Mouse (Mus musculus) kidney, postnatal 4 days (tissue): Measurements from ENCODE around the gene Spint4.
"Not testable (repeated sequence)": the region's sequence is repeated elsewhere in the genome, so short reads cannot be mapped to it uniquely, and the experiment has no call there.

ENCODE experiments used
- DNase-seq, 2 experiments: peaks; one replicate each; pipeline ENCODE4 v3.0.0; 2021; ENCODE audit warnings: mixed read lengths in 2 of 2

Gene Spint4

GRCm38 (mm10) chr2:164698201-164698600, at the start of gene Spint4:
TSS of gene Spint4 (plus strand) at chr2:164698501.
- no peak for DNase-seq

- DNase-seq: peak; percentile 73 to 77
Measured at GRCm38 (mm10) chr2:164655858-164656257, 42.4 kb upstream of the Spint4 start, which contains the start of gene Wfdc10. TSS of gene Wfdc10 (plus strand) at chr2:164656046.

DNA sequence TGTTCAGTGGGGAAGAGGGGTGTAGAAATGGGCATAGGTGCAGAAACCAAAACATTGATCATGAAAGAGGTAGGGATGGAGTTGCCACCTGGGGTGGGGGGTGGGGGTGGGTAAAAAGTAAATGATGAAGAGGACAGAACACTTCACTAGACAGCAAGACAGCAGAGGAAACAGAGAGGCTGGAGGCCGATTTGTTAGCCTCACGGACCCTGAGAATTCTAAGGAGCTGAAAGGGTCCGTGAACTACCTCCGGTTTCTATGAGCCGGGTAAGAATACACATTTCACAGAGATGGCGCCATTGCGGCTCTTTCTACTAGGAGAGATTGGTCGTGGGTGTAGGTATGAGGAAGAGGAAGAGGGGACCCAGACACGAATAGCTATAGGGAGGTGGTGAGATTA, 41.8 kb upstream of the Spint4 start, which contains the start of gene Wfdc9:
Wfdc9 (minus strand) TSS at position 101 of the 400 bp plus-strand sequence.
- no peak for DNase-seq

DNA sequence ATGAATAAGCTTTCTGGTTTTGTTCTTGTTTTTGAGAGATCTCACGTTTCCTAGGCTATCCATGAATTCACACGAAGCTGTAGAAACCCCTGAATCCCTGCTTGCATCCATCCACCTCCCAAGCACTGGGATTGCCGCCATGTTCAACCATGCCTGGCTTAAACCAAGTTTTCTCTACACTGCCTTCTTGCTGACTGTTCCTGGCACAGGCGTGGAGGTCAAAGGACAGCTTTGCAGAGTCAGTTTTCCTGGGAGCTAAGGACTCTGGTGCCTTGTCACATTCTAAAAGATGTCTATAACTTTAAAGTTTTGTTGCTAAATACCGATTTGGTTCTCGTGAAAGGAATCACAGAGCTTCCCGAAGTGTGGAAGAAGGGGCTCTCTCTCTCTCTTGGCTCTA, 33.5 kb upstream of the Spint4 start:
- no peak for DNase-seq

DNA sequence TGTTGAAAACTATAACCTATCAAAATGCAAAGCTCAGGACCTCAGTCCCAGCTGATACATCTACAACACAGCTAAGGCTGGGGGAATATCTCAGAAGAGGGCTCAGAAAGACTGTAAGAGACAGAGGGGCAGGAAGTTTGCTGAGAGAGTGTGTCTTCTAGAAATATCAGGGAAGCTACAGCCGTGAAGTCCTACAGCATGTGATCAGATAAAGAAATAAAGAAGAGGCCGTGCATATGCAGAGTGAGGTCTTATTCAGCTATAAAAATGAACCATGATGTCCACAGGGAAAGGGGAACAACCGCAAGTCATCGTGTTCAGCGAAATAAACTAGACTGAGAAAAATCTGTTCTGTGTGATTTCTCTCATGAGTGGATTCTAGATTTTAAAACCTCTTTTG, 28.0 kb upstream of the Spint4 start:
- no peak for DNase-seq

DNA sequence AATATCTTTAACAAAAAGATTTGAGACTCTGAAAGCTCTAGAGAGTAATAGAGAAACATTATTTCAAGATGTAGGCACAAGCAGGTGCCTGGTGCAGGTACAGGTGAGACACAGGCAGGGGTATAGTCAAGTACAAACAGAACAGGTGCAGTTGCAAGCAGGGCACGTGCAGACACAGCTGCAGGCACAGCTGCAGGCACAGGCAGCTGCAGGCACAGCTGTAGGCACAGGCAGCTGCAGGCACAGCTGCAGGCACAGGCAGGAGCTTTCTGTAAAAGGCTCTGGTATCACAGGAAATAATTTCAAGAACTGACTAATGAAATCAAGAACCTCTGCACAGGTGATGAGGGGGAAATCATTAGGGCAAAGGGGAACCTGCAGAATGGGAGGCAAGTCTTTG, 27.4 kb upstream of the Spint4 start:
- DNase-seq: no peak

- no peak for DNase-seq
Measured at GRCm38 (mm10) chr2:164673987-164674386, 24.3 kb upstream of the Spint4 start, which contains the start of gene Wfdc11. TSS of gene Wfdc11 (minus strand) at chr2:164674087.

DNA sequence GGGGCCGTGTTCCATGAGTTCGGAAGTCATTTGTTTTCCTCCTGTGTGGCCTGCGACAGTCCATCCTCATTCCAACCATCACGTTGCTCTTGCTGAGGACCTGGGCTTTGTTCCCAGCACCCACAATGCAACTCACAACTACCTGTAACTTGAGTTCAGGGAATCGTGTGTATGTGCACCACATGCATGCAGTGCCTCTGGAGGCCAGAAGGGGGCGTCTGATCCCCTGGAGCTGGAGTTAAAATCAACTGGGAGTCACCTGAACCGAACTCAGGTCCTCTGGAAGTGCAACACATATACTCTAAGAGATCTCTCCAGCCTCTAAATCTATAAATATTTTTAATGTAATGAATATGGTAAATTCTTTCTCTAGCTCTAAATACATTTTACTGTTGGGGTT, 22.2 kb upstream of the Spint4 start:
- no peak for DNase-seq

GRCm38 (mm10) chr2:164676916-164677685, 21.2 kb upstream of the Spint4 start:
- no peak for DNase-seq

- DNase-seq: peak; percentile 88 to 93
Measured at GRCm38 (mm10) chr2:164678848-164679625, 19.3 kb upstream of the Spint4 start.

- DNase-seq: no peak
Measured at GRCm38 (mm10) chr2:164679906-164680305, 18.4 kb upstream of the Spint4 start.

- DNase-seq: no peak
Measured at GRCm38 (mm10) chr2:164684807-164685206, 13.5 kb upstream of the Spint4 start, which contains the start of gene Wfdc13. TSS of gene Wfdc13 (plus strand) at chr2:164685107.

DNA sequence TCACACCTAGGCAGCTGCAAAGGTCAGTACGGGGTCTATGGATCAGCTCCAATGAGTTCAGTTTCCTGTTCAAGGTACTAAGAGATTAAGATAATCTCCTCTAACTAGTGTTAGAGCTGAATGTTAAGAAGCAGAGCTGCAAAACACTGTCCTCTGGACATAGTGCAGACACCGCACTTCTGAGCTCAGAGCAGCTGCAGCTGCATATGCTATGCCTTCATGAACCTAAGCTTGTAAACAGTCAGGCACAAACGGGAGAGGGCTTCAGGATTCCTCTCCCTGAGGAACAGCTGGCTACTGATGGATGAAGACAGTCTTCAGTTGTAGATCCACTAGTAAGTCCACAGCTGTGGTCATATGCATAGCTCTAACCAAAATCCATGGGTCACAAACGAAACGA, 2.7 kb downstream of the Spint4 start:
- DNase-seq: no peak

DNA sequence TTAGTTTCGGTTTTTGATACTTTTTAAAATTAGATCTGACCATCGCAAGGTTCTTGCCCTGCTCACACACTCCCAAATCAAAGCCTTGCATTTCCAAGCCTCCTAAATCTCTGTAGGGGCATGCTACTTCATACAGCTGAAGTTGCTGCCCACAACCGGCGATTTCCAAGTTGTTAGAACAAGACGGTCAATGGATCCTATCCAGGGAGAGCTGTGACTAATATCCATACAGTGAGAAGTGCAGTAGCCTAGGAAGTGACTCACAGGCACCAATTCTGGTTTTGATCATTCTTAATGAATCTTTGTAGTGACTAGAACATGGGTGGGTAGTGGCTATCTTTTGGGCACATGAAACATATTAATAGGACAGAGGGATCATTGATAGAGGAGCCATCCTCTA, 3.5 kb downstream of the Spint4 start:
- DNase-seq: no peak

DNA sequence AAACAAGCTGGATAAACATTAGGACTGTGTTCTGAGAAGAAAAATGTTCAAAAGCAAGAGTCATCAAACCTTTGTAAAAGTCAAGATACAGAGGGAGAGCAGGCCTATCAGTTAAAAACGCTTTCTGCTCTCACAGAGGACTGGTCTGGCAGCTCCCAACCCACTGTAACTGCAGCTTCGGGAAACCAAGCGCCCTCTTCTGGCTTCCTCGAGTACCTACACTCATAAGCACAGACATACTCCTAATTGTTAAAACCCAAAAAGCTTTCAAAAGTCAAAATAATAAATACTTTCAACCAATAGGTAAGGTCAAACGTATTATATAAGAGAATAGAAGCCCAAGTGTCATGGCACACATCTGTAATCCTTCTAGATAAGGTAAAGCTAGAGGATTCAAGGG, 5.9 kb downstream of the Spint4 start:
- DNase-seq: no peak

DNA sequence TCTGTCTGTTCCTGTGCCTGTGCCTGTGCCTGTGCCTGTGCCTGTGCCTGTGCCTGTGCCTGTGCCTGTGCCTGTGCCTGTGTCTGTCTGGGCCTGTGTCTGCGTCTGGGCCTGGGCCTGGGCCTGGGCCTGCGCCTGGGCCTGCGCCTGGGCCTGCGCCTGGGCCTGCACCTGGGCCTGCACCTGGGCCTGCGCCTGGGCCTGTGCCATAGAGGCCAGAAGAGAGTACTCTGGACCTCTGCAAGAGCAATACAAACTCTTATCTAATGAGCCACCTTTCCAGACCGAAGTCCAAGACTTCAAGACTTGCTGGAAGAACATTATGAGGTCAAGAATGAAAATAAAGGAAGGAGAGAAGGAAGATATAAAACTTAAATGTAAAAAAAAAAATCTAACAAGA, 7.0 kb downstream of the Spint4 start:
- no peak for DNase-seq

- no peak for DNase-seq
Measured at GRCm38 (mm10) chr2:164705991-164706390, 7.7 kb downstream of the Spint4 start.

DNA sequence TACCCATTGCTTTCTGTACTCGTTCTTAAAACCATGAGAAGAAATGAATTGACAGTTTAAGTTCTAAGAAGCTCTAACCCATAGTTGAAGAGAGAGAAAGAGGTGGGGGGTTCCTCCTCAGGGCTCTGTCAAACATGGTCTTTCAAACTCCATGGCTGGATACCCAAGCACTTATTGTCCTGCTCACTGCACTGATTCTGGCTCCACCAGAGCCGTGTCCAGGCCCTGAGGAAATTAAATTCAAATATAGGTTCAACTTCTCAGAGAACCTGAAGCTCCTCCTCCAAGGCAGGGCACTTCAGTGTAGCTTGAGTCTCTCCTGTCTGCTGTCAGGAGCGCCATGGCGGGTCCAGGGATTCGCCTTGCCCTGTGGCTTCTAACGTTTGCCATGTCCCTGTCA, 16.7 kb downstream of the Spint4 start, which contains the start of gene Spint5:
Spint5 (plus strand) TSS at position 301 of the 400 bp plus-strand sequence.
- no peak for DNase-seq

DNA sequence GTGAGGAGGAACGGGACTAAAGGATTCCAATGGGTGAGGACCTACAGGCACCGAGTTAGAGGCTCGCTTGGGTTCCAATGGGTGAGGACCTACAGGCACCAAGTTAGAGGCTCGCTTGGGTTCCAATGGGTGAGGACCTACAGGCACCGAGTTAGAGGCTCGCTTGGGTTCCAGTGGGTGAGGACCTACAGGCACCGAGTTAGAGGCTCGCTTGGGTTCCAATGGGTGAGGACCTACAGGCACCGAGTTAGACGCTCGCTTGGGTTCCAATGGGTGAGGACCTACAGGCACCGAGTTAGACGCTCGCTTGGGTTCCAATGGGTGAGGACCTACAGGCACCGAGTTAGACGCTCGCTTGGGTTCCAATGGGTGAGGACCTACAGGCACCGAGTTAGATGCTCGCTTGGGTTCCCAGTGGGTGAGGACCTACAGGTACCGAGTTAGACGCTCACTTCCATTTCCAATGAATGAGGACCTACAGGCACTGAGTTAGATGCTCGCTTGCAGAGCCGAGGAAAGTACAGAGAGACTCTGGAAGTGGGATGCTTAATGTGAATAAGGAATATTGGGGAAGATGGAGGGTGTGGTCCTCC, 18.0 kb downstream of the Spint4 start:
- not testable (repeated sequence) for DNase-seq

DNA sequence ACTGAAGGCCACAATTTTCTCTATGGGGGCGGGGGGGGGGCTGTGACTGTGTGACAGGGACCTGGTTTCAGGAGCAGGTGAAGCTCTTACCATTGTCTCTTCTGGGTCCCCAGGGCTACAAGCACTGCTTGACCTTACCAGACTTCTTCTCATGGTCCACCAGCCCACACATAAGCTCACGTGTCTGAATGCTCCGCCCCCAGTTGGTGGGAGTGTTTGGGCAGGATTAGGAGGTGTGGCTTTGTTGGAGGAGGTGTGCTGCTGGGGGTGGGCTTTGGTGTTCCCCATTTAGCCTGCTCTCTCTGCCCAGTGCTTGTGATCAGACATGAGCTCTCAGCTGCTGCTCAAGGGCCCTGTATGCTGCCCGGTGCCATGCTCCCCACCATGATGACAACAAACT, 25.0 kb downstream of the Spint4 start:
- DNase-seq: no peak

DNA sequence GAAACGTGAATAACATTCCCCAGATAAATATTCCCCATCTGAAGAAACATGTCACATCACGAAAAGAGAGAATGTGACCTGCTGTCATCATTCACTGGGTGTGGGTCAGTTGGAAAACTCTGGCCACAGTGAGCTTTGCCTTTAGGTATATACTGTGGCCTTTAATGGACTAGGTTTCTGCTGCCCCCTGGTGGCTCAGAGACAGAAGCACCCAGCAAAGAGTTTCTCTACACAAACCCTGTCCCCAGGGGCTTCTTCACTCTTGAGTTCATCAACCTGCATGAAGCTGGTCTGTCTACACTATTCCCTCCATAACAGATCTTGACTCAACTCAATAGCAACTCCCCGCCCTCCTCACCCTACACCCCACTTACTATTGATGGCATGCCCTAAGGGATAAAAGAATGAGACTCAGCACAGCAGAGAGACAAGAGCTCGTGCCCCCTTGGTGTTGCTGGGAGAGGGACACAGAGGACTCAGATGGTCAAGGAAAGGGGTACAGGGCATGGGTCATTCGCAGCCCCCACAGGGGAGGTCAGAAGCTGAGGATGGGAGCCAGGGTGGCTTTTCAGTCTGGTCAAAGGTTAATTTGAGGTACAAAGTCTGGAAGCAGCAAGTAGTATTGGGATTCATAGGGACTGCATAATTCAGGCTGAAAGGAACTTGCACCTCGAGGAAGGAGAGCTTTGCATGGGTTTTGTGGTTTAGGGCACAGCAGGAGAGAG, 27.8 kb downstream of the Spint4 start:
- DNase-seq: peak; percentile 84 to 87

DNA sequence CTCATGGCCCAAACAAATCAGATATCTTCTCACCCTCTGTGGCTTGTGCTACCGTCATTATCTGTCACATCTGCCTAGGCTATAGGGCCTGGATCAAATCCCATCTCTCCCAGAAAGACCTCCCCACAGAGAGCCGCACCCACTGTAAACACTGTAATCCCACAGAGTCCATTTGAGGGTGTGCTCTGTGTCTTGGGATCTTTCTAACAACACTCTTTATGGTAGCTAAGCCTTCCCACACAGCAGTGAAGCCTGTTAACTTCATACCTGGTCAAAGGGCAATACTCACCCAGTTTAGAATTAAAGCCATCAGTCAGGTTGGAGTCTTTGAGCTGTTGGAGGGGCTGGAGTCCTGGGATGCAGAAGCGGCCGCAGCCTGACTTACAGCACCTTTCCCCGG, 33.4 kb downstream of the Spint4 start:
- DNase-seq: no peak

- no peak for DNase-seq
Measured at GRCm38 (mm10) chr2:164733259-164733658, 35.0 kb downstream of the Spint4 start.
